In the genomic region with DNA sequence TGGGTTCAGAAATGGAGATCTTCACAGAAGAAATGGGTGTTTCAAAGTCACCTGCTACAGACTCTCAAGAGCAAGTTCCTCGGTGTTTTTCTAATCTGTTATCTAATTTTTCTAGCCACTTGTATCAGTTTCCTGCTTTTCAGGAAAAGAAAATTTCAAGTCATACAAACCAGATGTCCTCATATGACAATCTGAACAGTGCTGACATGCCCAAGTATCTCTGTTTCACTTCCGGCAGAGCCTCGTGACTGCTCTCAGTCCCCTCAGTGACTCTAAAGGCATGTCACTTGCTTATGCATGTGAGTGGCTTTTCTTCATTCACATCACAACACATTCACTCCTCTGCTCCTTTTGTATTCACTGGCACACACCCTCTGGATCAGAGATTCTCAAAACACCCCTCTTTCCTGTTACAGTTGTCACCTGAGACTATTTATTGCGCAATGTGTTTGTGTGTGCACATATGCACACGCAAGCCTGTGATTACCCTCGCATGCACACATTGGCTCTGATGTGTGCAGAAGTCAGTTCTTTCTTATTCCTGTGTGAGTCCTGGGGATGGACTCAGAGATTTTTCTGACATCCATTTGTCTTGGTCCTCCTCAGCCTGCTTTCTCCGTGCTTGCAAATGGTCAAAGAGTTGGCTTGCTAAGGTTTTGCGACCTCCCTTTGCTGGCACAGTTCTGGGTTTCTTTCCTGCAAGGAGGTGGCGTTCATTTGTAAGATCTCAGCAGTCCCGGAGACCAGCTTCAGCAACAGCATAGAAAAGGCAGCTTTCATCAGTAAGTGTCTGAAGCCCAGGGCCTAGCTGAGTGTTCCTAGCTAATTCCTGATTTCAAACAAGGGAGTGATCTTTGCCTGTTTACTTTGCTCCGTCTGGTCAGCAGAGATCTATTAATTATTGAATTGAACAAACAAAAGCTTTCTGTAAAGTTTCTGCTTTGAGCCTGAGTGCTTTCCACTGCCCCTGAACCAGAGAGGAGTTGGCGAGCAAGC, we compare ENCODE assay signal across 14 mouse cellular contexts.
A peak's percentile ranks its signal among the peaks of the same experiment; 100 is the strongest.
DNase-seq lines count a peak whose midpoint lies in the region; ATAC-seq lines count a peak whose summit lies in the region.
"Had no signal": no experiment of that assay in that cellular context is flagged by ENCODE, and none has a peak within 500 bp of the region (broad histone marks: within the 10 kb centered on the region; RNA-seq: fewer than 3 reads in every experiment).

No protein-coding gene starts in this region.

- no peak overlapping the region for H3K4me3 ChIP-seq in forebrain, embryonic 16.5 days (replicated peaks; ENCODE audit: low read length)
- H3K4me3 ChIP-seq: limb, embryonic 15.5 days; neural tube, embryonic 13.5 days had no signal

- no peak overlapping the region for H3K9ac ChIP-seq in forebrain, embryonic 16.5 days (replicated peaks; ENCODE audit: low read depth, low read length)
- H3K9ac ChIP-seq: limb, embryonic 15.5 days; neural tube, embryonic 13.5 days had no signal

- WGBS in forebrain, embryonic 16.5 days = 83% methylated on average over 12 of the region's 12 CpGs

- no peaks in the 10 kb centered on the region for H3K4me1 ChIP-seq in forebrain, embryonic 16.5 days (replicated peaks; ENCODE audit: control insufficient read depth, insufficient read depth, low read length)
- H3K4me1 ChIP-seq: limb, embryonic 15.5 days had no signal

- H3K27me3 ChIP-seq in forebrain, embryonic 16.5 days (replicated peaks; ENCODE audit: control insufficient read depth, insufficient read depth, low read length) = no peaks in the 10 kb centered on the region
- H3K27me3 ChIP-seq: limb, embryonic 15.5 days; neural tube, embryonic 13.5 days had no signal

- no peak overlapping the region for H3K4me2 ChIP-seq in forebrain, embryonic 16.5 days (ENCODE audit: low read length)
- H3K4me2 ChIP-seq: limb, embryonic 15.5 days; neural tube, embryonic 13.5 days had no signal

- peak; percentile 11 to 13 for DNase-seq in B cell, adult 2 months
- peak; percentile 47 for DNase-seq in CD4-positive, CD25-positive, alpha-beta regulatory T cell, adult 2 months (ENCODE audit: low read depth, low spot score)
- peak; percentile 51 for DNase-seq in naive thymus-derived CD4-positive, alpha-beta T cell, adult 2 months (ENCODE audit: low read depth)
- DNase-seq in Muller cell, postnatal 12 days (ENCODE audit: inconsistent ontology term) = no peak
- DNase-seq in cerebellum, postnatal 10 days = no peak
- DNase-seq: adrenal gland, adult 2 months; heart, postnatal 10 days; kidney, adult 8-10 months; midbrain, embryonic 14.5 days; retina, postnatal 1 day had no signal

- H3K36me3 ChIP-seq in forebrain, embryonic 16.5 days (ENCODE audit: control insufficient read depth, insufficient read depth) = no peaks in the 10 kb centered on the region
- H3K36me3 ChIP-seq: limb, embryonic 15.5 days; neural tube, embryonic 13.5 days had no signal

- peak; percentile 52 for ATAC-seq in inflammation-experienced regulatory T-cells, adult 6 months
- no peak for ATAC-seq in forebrain, embryonic 16.5 days

- no peak overlapping the region for H3K27ac ChIP-seq in forebrain, embryonic 16.5 days (ENCODE audit: low read length)
- H3K27ac ChIP-seq: limb, embryonic 15.5 days; neural tube, embryonic 13.5 days had no signal

- H3K9me3 ChIP-seq in forebrain, embryonic 16.5 days (ENCODE audit: control insufficient read depth, low read length) = no peaks in the 10 kb centered on the region
- H3K9me3 ChIP-seq: limb, embryonic 15.5 days; neural tube, embryonic 13.5 days had no signal

Comparison
In these comparisons a context has a peak if more than half of its experiments do, and no peak if none do; other contexts are left out.
1. DNase-seq: peak in B cell, adult 2 months (2 of 2), CD4-positive, CD25-positive, alpha-beta regulatory T cell, adult 2 months (single experiment) and naive thymus-derived CD4-positive, alpha-beta T cell, adult 2 months (single experiment); none in Muller cell, postnatal 12 days (single experiment) and cerebellum, postnatal 10 days (0 of 2).